Mouse (Mus musculus) olfactory bulb, adult 2 months (tissue): Measurements from ENCODE around the gene AC131692.1.

Source experiments
- CTCF ChIP-seq: fragments of 200-500 bp; IDR thresholded peaks from 2 replicates; pipeline ENCODE4 v1.5.1; 2012; ENCODE audit warnings: low read depth, mild to moderate bottlenecking, low read length, moderate library complexity; ENCODE audit not compliant: insufficient read depth
- POLR2A ChIP-seq: fragments of 200-500 bp; IDR thresholded peaks from 2 replicates; pipeline ENCODE4 v1.6.1; 2012; ENCODE audit warnings: mild to moderate bottlenecking, low read depth, low read length, moderate library complexity; ENCODE audit not compliant: insufficient read depth

DNA sequence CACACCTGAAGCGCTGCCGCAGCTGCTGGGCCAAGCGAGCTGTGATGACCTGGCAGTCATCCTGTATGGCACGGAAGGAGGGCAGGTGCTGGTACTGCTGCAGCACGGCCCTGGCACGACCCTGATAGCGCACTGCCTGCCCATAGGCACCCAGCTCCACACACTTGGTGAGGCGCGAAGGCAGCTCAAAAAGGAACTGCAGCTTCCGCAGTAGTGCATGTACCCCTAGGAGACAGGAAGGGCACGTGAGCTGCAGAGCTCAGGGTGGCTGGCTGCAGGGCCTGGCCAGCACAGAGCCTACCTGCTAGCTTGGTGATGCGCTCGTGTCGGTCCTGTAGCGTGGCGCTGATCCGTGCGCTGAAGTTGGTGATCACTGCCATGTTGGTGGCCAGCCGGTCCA is 23.0 kb upstream of the AC131692.1 start:
- no peak for TF ChIP-seq CTCF
- TF ChIP-seq POLR2A, result no peak
